Mouse (Mus musculus): ENCODE data around the gene Pdcd2.

DNA sequence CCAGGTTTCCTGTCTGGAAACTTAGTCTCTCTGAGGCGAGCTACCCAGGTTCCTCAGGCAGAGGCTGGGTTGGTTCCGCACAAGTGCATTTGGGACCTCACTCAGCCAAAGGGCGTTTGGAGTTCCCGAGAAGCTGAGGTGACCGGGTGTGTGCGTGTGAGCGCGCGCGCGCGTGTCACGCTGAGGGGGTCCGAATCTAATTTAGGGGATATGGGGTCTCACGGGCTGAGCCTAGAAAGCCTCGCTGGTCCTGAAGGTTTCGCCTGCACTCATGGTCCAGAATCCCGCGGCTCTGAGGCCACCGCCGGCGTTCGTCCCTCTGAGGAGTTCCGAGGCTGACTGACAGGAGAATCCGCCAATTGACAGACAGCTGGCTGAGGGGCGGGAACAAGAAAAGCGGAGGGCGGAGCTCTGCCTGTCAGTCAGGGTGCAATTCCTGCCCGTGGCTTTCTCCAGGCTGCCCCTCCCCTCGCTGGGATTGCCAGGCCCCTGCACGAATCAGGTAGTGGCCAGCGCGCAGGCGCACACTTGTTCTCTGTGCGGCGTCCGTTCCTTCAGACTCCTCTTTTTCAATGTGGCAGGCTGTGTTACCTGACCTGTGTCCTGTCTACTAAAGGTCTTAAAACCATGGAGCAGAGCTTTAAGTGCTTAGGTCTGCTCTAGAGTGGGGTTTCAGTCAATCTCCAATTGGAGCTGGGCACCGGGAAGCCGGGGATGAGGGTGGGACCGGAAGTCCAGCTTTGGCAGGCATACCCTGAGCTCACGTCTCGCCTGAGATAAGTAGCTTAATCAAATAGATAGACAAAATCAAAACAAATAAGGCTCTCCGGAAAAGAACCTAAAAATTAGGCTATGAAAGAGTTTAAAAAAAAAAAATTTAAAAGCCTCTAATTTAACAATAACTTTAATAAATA lies 37.2 kb upstream of the Pdcd2 start, which contains the start of gene Prdm9:
- TF ChIP-seq CTCF (conservative IDR thresholded peaks at IDR 0.05; ENCODE audit: insufficient read depth, insufficient read length, low read depth, low read length) (no peak), POLR2A (IDR thresholded peaks at IDR 0.05; ENCODE audit: low read depth, low read length) (peak; percentile 72)

Data from kidney, adult 2 months (tissue).